In the genomic region with DNA sequence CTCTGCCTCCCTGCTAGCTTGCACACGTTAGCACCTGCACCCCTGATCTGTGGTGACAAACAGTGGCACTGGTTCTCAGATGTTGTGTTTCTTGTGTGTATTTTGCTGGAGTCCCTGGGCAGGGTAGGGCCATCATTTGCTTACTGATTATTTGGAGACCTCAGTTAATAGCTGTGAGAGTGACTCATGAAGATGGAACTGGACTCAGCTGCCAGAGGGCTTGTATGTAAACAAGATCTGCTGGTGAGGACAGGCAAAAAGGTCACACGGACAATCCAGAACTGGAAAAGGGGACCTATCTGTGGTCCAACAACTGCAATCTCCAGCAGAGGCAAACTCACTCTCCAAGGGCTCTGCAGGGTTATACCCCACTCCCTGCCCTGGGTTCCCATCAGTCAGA, we compare ENCODE assay signal across 33 mouse cellular contexts. TPM values are rescaled to one million over a fixed set of nuclear protein-coding genes. Genes with fewer than 3 reads are reported as not detected.
DNase-seq lines count a peak whose midpoint lies in the region; ATAC-seq and TF ChIP-seq lines count a peak whose summit lies in the region.
"Had no signal": no experiment of that assay in that cellular context is flagged by ENCODE, and none has a peak within 500 bp of the region (broad histone marks: within the 10 kb centered on the region; RNA-seq: fewer than 3 reads in every experiment).

No protein-coding gene starts in this region.

- H3K9me3 ChIP-seq in forebrain, postnatal 0 days (ENCODE audit: low read length): no peaks in the 10 kb centered on the region
- H3K9me3 ChIP-seq in forebrain, embryonic 11.5 days (ENCODE audit: control insufficient read depth, low read length): no peaks in the 10 kb centered on the region
- H3K9me3 ChIP-seq: embryonic facial prominence, embryonic 10.5 days; embryonic facial prominence, embryonic 13.5 days; forebrain, embryonic 15.5 days; heart, embryonic 10.5 days; heart, embryonic 13.5 days had no signal

- no peak for ATAC-seq in cerebellum, adult (ENCODE audit: insufficient number of reproducible peaks, low FRiP score, low TSS enrichment)
- no peak for ATAC-seq in forebrain, postnatal 0 days
- ATAC-seq in forebrain, embryonic 11.5 days (replicated peaks; ENCODE audit: low FRiP score): no peak
- ATAC-seq: activated CD4-positive, CD25-positive, alpha-beta regulatory T cell, adult 4 months; CD4-positive, CD25-positive, alpha-beta regulatory T cell, adult 4 months; forebrain, embryonic 15.5 days; hindbrain, postnatal 0 days; inflammation-experienced regulatory T-cells, adult 6 months; intestine, postnatal 0 days had no signal

- H3K27me3 ChIP-seq in forebrain, postnatal 0 days (ENCODE audit: insufficient read depth, low read length): no peaks in the 10 kb centered on the region
- H3K27me3 ChIP-seq in forebrain, embryonic 11.5 days (ENCODE audit: control insufficient read depth, insufficient read depth, low read length): no peaks in the 10 kb centered on the region
- H3K27me3 ChIP-seq: embryonic facial prominence, embryonic 13.5 days; forebrain, embryonic 15.5 days had no signal

- no peaks in the 10 kb centered on the region; the same call in 1 of the 2 replicates for H3K36me3 ChIP-seq in forebrain, postnatal 0 days (ENCODE audit: insufficient read depth)
- no peaks in the 10 kb centered on the region for H3K36me3 ChIP-seq in forebrain, embryonic 11.5 days (ENCODE audit: control insufficient read depth, insufficient read depth, low read length)
- H3K36me3 ChIP-seq: embryonic facial prominence, embryonic 10.5 days; embryonic facial prominence, embryonic 13.5 days; heart, embryonic 10.5 days; heart, embryonic 13.5 days had no signal

- 0 out of 2 replicates have a peak overlapping the region, but pooled peaks have one; percentile 15 for H3K27ac ChIP-seq in forebrain, postnatal 0 days (ENCODE audit: low read depth, low read length)
- H3K27ac ChIP-seq in forebrain, embryonic 11.5 days (ENCODE audit: low read depth, low read length): no peak overlapping the region
- H3K27ac ChIP-seq: embryonic facial prominence, embryonic 10.5 days; embryonic facial prominence, embryonic 13.5 days; heart, adult 2 months; heart, embryonic 10.5 days; heart, embryonic 13.5 days; hindbrain, embryonic 14.5 days; hindbrain, postnatal 0 days had no signal

- no peak overlapping the region for H3K4me2 ChIP-seq in forebrain, postnatal 0 days (ENCODE audit: low read depth)
- H3K4me2 ChIP-seq in forebrain, embryonic 11.5 days (ENCODE audit: low read depth, low read length, severe bottlenecking): no peak overlapping the region
- H3K4me2 ChIP-seq: embryonic facial prominence, embryonic 13.5 days; forebrain, embryonic 15.5 days; heart, embryonic 13.5 days; hindbrain, embryonic 14.5 days had no signal

- H3K4me3 ChIP-seq in forebrain, postnatal 0 days (ENCODE audit: low read depth, low read length): no peak overlapping the region
- H3K4me3 ChIP-seq in forebrain, embryonic 11.5 days (ENCODE audit: low read depth, low read length): no peak overlapping the region
- H3K4me3 ChIP-seq: embryonic facial prominence, embryonic 10.5 days; embryonic facial prominence, embryonic 13.5 days; erythroblast, embryonic 14.5 days; forebrain, embryonic 15.5 days; heart, adult 2 months; heart, embryonic 10.5 days; heart, embryonic 13.5 days had no signal

- H3K9ac ChIP-seq in forebrain, postnatal 0 days: no peak overlapping the region
- no peak overlapping the region for H3K9ac ChIP-seq in forebrain, embryonic 11.5 days (ENCODE audit: low read length)
- H3K9ac ChIP-seq: embryonic facial prominence, embryonic 13.5 days; forebrain, embryonic 15.5 days; heart, embryonic 13.5 days; hindbrain, embryonic 14.5 days had no signal

- intact Hi-C loops in left cerebral cortex, postnatal 4 days (cut with DNase I): no loop called here

- DNase-seq in cerebellum, adult 9-11 months: peak; percentile 37
- DNase-seq in forebrain, postnatal 0 days: no peak
- DNase-seq in forebrain, embryonic 11.5 days (ENCODE audit: low spot score): no peak
- peak; percentile 38 for DNase-seq in Muller cell, postnatal 12 days (ENCODE audit: inconsistent ontology term)
- DNase-seq in brain, adult 2 months (ENCODE audit: low read depth, low spot score): peak; percentile 57
- no peak for DNase-seq in left cerebral cortex, postnatal 4 days
- DNase-seq: adrenal gland, adult 8-10 months; adrenal gland, postnatal 25 days; cerebellum, adult 11 months; embryo, embryonic 11 days; gastrocnemius, postnatal 10 days; gastrocnemius, postnatal 36 days; heart, adult 2 months; heart, postnatal 14 days; heart, postnatal 4 days; kidney, adult 2 months had no signal

- H3K4me1 ChIP-seq in forebrain, postnatal 0 days (ENCODE audit: insufficient read depth): no peaks in the 10 kb centered on the region; the same call in none of the 2 replicates
- H3K4me1 ChIP-seq in forebrain, embryonic 11.5 days (replicated peaks; ENCODE audit: control insufficient read depth, insufficient read depth, low read length): no peaks in the 10 kb centered on the region
- H3K4me1 ChIP-seq: embryonic facial prominence, embryonic 13.5 days; heart, embryonic 13.5 days had no signal

- WGBS in forebrain, postnatal 0 days: 63% methylated on average over 2 of the region's 2 CpGs
- WGBS in forebrain, embryonic 11.5 days: 72% methylated on average over 2 of the region's 2 CpGs

- TF ChIP-seq CTCF in forebrain, postnatal 0 days (IDR thresholded peaks at IDR 0.05; ENCODE audit: low read depth): no peak

RNA-seq across cellular contexts. Expression of gene Wnt7a, which starts 52.8 kb away (rescaled TPM):
- 18.7 and 20.5 TPM in 2 replicates for total RNA-seq in forebrain, postnatal 0 days (2014; rRNA removed)
- polyA plus RNA-seq in forebrain, postnatal 0 days (2015; fragmentation: Nextera tagmentation; extraction: Ambion mirVana): 13.6 and 14.1 TPM in 2 replicates
- polyA plus RNA-seq in forebrain, embryonic 11.5 days (2014; fragmentation: Nextera tagmentation; extraction: Ambion mirVana): 13.7 and 15.0 TPM in 2 replicates
- total RNA-seq in left cerebral cortex, postnatal 4 days (2021): 10 to 100 TPM; 18.1 to 21.7 TPM
- total RNA-seq: adrenal gland, adult 8-10 months; adrenal gland, postnatal 25 days; gastrocnemius, adult 18-20 months; gastrocnemius, postnatal 10 days; gastrocnemius, postnatal 36 days; granulocyte monocyte progenitor cell, adult 5-6 weeks; heart, adult 2 months; MEL had no signal
- polyA plus RNA-seq: activated CD4-positive, CD25-positive, alpha-beta regulatory T cell, adult 4 months; C2C12; CD4-positive, CD25-positive, alpha-beta regulatory T cell, adult 4 months; erythroblast, embryonic 14.5 days; heart, adult 2 months; inflammation-experienced regulatory T-cells, adult 6 months; intestine, postnatal 0 days had no signal

Comparison
In these comparisons a context has a peak if more than half of its experiments do, and no peak if none do; other contexts are left out.
1. DNase-seq: peak in cerebellum, adult 9-11 months (single experiment), Muller cell, postnatal 12 days (single experiment) and brain, adult 2 months (single experiment); none in forebrain, postnatal 0 days (single experiment), forebrain, embryonic 11.5 days (single experiment) and left cerebral cortex, postnatal 4 days (single experiment).